Mouse (Mus musculus): ENCODE data around the gene Zmiz1. TPM values are rescaled to one million over a fixed set of nuclear protein-coding genes. Genes with fewer than 3 reads are reported as not detected.
A peak's percentile ranks its signal among the peaks of the same experiment; 100 is the strongest.

Zmiz1 gene
- polyA plus RNA-seq, 1 experiment: 45.9 TPM

- DNase-seq (ENCODE audit: extremely low spot score in 1 of 2, low spot score in 1 of 2): no peak
Measured at GRCm38 (mm10) chr14:25665314-25665970, 206.5 kb downstream of the Zmiz1 start.

GRCm38 (mm10) chr14:25666668-25667376, 207.8 kb downstream of the Zmiz1 start:
- DNase-seq (ENCODE audit: extremely low spot score in 1 of 2, low spot score in 1 of 2): no peak

GRCm38 (mm10) chr14:25667587-25667986, 208.6 kb downstream of the Zmiz1 start:
- no peak for DNase-seq (ENCODE audit: extremely low spot score in 1 of 2, low spot score in 1 of 2)

DNA sequence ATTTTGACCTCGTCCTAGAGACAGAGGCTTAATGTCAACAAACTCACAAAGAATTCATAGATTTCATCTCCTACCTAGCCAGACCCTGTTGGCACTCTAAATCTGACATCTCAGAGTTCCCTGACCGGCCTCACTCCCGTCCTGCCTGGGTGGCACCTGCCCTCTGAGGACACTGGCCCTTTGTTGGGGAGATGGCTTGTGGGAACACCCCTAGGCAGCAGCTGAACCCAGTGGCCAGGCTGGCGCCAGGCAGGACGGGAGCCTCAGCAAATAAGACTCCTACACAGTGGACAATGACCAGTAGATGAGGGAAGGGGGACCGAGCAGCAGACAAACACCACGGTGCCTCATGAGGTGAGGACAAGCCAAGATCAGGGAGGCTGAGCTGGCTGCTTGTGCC, 220.6 kb downstream of the Zmiz1 start:
- DNase-seq (ENCODE audit: extremely low spot score in 1 of 2, low spot score in 1 of 2): no peak

- no peak for DNase-seq (ENCODE audit: extremely low spot score in 1 of 2, low spot score in 1 of 2)
Measured at GRCm38 (mm10) chr14:25682020-25682419, 223.0 kb downstream of the Zmiz1 start.

- no peak for DNase-seq (ENCODE audit: extremely low spot score in 1 of 2, low spot score in 1 of 2)
Measured at GRCm38 (mm10) chr14:25686216-25686945, 227.4 kb downstream of the Zmiz1 start.

DNA sequence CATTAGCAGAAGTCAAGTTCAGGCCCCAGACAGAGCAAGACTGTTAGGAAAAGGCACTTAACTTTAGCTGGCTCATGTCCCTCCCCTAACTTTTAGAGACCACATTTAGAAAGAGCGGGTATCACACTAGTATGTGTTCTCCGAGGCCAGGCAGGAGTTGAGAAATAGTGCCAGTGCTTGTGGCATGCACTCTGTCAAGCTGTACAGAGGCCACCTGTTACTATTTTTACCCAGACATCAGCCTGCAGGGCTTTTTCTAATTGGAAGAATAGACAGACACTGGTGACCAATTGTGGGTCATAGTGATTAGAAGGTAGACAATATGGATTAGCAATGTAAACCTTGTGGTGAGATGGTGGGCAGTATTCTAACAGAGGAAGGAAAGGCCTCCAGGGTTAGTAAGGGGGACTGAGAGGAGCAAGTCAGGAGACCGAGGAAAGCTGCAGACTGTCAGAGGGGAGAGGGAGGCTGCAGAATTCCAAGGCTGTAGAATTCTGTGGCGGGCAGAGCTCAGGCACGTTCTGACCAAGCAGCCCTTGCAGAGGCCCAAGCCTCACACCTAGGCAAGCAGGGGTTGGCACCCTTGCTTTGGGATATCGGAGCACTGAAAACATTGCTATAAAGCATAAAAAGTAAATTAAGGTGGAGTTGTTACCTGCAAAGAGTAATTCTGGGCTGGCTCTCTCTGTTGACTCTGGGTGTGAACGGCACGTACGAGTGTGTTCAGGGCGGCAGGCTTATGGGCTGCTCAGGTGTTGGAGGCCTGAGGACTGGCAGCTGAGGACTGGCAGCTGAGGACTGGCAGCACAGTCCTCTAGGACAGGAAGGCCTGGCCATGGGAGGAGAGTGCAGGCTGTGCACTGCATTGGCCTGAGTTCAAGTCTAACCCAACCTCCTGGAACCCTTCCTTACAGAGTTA, 228.3 kb downstream of the Zmiz1 start:
- DNase-seq (ENCODE audit: extremely low spot score in 1 of 2, low spot score in 1 of 2): no peak

GRCm38 (mm10) chr14:25693271-25693887, 234.4 kb downstream of the Zmiz1 start:
- peak in 1 of 2 experiments; percentile 20 for DNase-seq (ENCODE audit: extremely low spot score in 1 of 2, low spot score in 1 of 2)

GRCm38 (mm10) chr14:25693888-25694568, 235.0 kb downstream of the Zmiz1 start, which contains the start of gene Ppif:
Gene Ppif, plus strand, starts transcription at chr14:25694154.
- peak; percentile 85 to 98 for DNase-seq (ENCODE audit: extremely low spot score in 1 of 2, low spot score in 1 of 2)

- DNase-seq (ENCODE audit: extremely low spot score in 1 of 2, low spot score in 1 of 2): no peak
Measured at GRCm38 (mm10) chr14:25694569-25694897, 235.5 kb downstream of the Zmiz1 start.

DNA sequence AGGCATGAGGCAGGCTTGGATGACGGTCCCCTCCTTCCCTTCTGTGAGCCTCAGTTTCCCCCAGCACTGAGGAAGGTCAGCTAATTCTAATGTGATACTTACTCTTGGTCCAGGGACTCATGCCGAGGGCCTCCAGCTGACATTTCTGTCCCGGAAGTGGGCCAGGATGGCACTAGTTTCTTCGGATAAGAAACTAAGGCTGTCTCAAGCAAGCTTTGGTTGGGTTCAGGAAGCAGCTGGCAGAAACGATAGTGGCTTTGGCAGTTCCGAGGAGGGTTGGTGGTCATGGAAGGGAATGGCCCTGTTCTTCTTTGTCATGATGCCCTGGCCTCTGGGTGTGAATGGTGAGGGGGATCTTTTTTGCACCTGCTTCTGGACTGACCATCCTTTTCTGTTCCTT, 236.1 kb downstream of the Zmiz1 start:
- no peak for DNase-seq (ENCODE audit: extremely low spot score in 1 of 2, low spot score in 1 of 2)

- peak in 1 of 2 experiments; percentile 26 for DNase-seq (ENCODE audit: extremely low spot score in 1 of 2, low spot score in 1 of 2)
Measured at GRCm38 (mm10) chr14:25696356-25696755, 237.4 kb downstream of the Zmiz1 start.

- DNase-seq (ENCODE audit: extremely low spot score in 1 of 2, low spot score in 1 of 2): peak in 1 of 2 experiments; percentile 56
Measured at GRCm38 (mm10) chr14:25701986-25702385, 243.0 kb downstream of the Zmiz1 start.

GRCm38 (mm10) chr14:25707691-25708181, 248.8 kb downstream of the Zmiz1 start:
- peak in 1 of 2 experiments; percentile 86 for DNase-seq (ENCODE audit: extremely low spot score in 1 of 2, low spot score in 1 of 2)

GRCm38 (mm10) chr14:25708451-25708850, 249.5 kb downstream of the Zmiz1 start:
- no peak for DNase-seq (ENCODE audit: extremely low spot score in 1 of 2, low spot score in 1 of 2)

GRCm38 (mm10) chr14:25708917-25709316, 249.9 kb downstream of the Zmiz1 start:
- no peak for DNase-seq (ENCODE audit: extremely low spot score in 1 of 2, low spot score in 1 of 2)

- no peak for DNase-seq (ENCODE audit: extremely low spot score in 1 of 2, low spot score in 1 of 2)
Measured at GRCm38 (mm10) chr14:25710073-25710472, 251.1 kb downstream of the Zmiz1 start.

DNA sequence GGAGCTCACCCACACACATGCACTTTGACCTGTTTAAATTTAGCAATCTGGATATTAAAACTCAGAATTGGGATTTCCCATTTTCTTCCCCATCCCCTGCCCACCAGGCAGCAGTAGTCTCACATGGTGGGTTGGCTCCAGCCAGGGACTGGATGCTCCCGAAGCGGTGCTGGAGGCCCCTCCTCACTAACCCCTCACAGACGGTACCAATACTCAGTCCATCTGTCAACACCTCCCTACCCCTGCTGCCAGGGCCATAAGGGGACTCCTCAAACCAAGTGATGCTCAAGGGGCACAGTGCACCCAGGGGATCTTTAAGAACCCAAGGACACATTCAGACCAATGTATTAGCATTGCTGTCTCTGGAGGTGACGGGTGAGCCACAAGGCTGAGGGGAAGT, 251.7 kb downstream of the Zmiz1 start:
- DNase-seq (ENCODE audit: extremely low spot score in 1 of 2, low spot score in 1 of 2): no peak

- no peak for DNase-seq (ENCODE audit: extremely low spot score in 1 of 2, low spot score in 1 of 2)
Measured at GRCm38 (mm10) chr14:25711177-25711576, 252.2 kb downstream of the Zmiz1 start.
